Mouse (Mus musculus) neutrophil, adult 5-6 weeks (primary cell): ENCODE data around the gene Camsap2. TPM values are rescaled to one million over a fixed set of nuclear protein-coding genes. Genes with fewer than 3 reads are reported as not detected.

Experiments
- ATAC-seq: fragments of 151-379, 151-347 bp; 2 replicates; pipeline ENCODE4 v1.8.0; 2017; ENCODE audit warnings: mild to moderate bottlenecking, moderate TSS enrichment; ENCODE audit not compliant: insufficient number of reproducible peaks, poor library complexity, low FRiP score, severe bottlenecking; ENCODE audit errors: extremely low read depth
- total RNA-seq: library from RNA; stranded (forward); fragments of 200-1000 nt; gene quantifications from 2 replicates; pipeline ENCODE4 v1.2.3, GENCODE M21; 2017

The Camsap2 gene
- total RNA-seq, 1 experiment from 2014 or later, result 28.2 TPM

GRCm38 (mm10) chr1:136232285-136232926 lies 113.5 kb downstream of the Camsap2 start:
- no peak for ATAC-seq

GRCm38 (mm10) chr1:136231596-136231995 lies 114.3 kb downstream of the Camsap2 start:
- no peak for ATAC-seq

GRCm38 (mm10) chr1:136230201-136230600 lies 115.7 kb downstream of the Camsap2 start:
- no peak for ATAC-seq

- no peak for ATAC-seq
Measured at GRCm38 (mm10) chr1:136229040-136229373, 116.9 kb downstream of the Camsap2 start.

GRCm38 (mm10) chr1:136228328-136229039 lies 117.4 kb downstream of the Camsap2 start:
- ATAC-seq, result no peak

- ATAC-seq, result no peak
Measured at GRCm38 (mm10) chr1:136227870-136228269, 118.0 kb downstream of the Camsap2 start.

GRCm38 (mm10) chr1:136226626-136227025 lies 119.3 kb downstream of the Camsap2 start:
- ATAC-seq, result no peak

GRCm38 (mm10) chr1:136225846-136226245 lies 120.1 kb downstream of the Camsap2 start:
- ATAC-seq, result no peak

- ATAC-seq, result no peak
Measured at GRCm38 (mm10) chr1:136223758-136224342, 122.1 kb downstream of the Camsap2 start.

- no peak for ATAC-seq
Measured at GRCm38 (mm10) chr1:136222386-136222785, 123.5 kb downstream of the Camsap2 start.

GRCm38 (mm10) chr1:136220037-136220871 lies 125.7 kb downstream of the Camsap2 start:
- ATAC-seq, result no peak

Other genes with a start within 250 kb of the Camsap2 start
- gene Kif21b, start 214.7 kb downstream of the Camsap2 start, total RNA-seq, result 175 and 183 TPM in 2 replicates
- not detected in 2 replicates for gene Mroh3, start 133.3 kb downstream of the Camsap2 start, total RNA-seq
- gene Inava, start 111.8 kb downstream of the Camsap2 start, total RNA-seq, result not detected in 2 replicates
- not detected in 2 replicates for gene Gpr25, start 85.2 kb downstream of the Camsap2 start, total RNA-seq
- 14.2 and 14.7 TPM in 2 replicates for gene Ddx59, start 69.2 kb upstream of the Camsap2 start, total RNA-seq
- gene Kif14, start 120.2 kb upstream of the Camsap2 start, total RNA-seq, result 0.12 TPM in 2 replicates